Mouse (Mus musculus) embryo, embryonic 9.5 days (tissue): ENCODE measurements around the gene Sh3pxd2a.
A peak's percentile ranks its signal among the peaks of the same experiment; 100 is the strongest.

Experiments used
- DNase-seq: peaks from one replicate; pipeline ENCODE4 v3.0.0-alpha.2; 2017; ENCODE audit errors: extremely low spot score

Gene Sh3pxd2a

GRCm38 (mm10) chr19:47491853-47492252, 27.7 kb upstream of the Sh3pxd2a start:
- no peak for DNase-seq

DNA sequence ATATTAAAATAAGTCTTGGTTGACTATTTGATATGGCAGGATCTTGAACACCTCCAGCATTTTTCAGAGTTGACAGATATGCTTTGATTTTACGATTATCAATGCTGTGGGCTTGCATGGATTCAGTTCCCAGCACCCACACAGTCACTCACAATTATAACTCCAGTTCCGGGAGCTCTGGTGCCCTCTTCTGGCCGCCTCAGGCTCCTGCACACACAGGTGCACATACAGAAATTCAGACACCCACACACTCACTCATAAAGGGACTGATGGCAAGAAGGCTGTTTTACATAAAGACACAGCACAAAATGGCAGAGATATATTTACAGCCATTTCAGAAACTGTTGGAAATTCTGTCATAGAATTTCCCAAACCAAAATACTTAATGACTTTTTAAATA, 25.0 kb upstream of the Sh3pxd2a start:
- no peak for DNase-seq

DNA sequence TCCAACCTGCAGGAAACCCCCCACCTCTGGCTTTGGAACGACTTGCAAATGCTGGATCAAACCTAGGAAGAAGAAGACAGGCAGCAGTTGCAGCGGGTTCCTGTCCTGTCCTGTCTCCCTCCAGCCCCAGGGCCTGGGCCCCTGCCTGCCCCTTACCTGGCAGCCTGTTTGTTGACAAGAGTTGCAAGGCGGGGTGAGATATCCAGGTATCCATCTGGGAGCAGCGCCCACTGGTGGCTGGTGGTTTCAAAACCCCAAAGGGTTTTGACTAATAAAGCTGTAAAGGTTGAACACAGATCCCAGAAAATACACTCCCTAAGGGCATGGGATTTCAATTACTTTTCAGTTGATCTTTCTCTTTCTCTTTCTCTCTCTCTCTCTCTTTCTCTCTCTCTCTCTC, 24.0 kb upstream of the Sh3pxd2a start:
- peak; percentile 34 for DNase-seq

DNA sequence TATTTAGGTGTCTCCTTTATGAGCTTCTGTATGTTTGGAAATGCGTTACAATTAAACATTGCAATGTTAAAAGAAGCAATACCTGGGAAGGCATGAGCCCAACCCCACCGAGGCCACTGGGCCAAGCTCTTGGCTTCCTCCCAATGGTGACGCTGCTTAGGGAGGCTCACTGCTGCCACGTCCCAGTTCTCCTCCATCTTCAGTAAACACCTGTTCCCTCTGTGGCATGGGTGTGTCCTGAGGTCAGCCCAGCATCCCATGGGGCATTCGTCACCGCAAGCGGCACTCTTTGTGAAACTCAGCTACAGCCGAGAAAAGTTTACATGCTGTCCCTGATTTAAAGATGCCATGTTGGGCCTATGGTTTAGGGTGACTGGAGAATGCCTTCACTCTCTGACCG, 23.4 kb upstream of the Sh3pxd2a start:
- no peak for DNase-seq

DNA sequence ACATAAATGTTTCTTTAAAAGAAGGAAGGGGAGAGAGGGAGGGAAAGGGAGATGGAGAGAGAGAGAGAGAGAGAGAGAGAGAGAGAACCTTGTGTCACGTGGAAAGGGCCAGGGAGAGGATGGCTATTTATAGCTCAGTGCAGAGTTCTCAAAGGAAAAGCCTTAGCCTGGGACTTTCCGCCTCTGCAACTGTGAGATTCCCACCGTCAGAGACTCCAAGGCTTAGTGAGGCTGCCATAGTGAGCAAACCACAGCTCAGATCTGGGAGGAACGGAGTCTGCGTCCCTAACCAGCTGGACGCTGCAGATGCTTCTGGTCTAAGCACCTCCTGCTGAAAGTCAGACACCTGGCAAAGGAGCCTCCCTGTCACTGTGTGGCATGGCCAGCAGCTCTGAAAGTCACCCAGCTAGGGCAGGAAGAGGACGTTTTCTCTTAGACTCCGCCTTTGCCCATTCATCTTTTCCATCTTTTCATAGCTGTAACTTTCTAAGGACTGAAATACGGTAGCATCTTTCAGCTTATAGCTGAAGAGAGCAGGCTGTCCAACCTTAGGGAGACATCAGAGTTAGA, 21.9 kb upstream of the Sh3pxd2a start:
- no peak for DNase-seq

DNA sequence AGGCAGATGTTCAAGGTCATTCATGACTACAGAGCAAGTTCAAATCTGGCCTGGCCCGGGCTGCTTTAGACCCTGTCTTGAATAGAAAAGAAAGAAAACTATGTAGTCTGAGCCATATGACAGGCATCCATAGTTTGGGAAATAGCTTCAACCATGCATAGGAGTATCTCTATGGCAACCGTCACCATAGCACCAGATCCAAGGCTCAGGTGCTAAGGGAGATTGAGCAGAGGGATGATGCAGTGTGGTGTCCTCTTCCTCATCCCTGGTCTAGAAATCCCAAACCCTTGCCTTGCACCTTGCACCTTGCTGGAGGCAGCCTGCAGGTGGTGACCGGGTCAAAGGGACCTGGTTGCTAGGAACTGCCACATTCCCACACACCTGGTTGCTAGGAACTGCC, 19.9 kb upstream of the Sh3pxd2a start:
- no peak for DNase-seq

DNA sequence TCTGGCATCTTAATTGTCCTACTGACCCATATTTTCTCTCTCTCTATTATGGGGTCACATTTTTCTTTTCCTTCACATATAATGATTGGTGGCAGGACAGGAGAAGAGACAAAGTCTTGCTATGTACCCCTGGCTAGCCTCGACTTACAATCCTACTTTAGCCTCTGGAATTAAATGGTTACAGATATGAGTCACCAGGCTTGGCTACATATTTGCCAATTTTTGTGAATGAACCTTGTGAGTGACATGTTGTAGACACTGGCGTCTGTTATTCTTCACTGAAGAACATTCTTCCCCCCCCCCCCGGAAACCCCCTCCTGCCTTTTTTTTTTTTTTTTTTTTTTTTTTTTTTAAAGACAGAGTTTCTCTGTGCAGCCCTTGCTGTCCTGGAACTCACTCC, 19.1 kb upstream of the Sh3pxd2a start:
- no peak for DNase-seq

GRCm38 (mm10) chr19:47473453-47473852, 9.3 kb upstream of the Sh3pxd2a start:
- no peak for DNase-seq

DNA sequence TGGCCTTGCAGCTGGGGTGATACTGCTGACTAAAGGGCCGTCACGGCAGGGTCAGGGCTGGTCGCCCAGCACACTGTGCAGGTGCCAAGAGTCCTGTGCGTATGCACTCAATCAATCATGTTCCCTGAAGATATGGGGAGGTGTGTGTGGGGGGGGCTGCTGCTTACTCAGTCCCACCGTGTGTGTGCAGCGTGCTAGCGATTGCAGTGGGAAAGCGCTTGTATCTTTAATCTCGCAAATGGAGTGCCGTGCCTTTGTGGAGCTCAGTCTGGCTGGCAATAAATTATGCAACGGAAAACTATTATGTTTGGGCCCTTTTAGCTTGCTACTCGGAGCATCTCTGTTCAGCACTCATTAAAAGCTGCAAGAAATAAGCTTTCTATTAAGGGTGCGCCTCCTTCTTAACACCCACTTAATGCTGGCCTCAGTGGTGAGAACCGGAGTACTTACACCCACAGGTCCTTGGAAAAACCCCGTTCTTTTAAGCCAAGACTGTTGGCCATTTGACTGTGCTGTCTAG, 8.7 kb upstream of the Sh3pxd2a start:
- DNase-seq: no peak

GRCm38 (mm10) chr19:47471808-47472207, 7.6 kb upstream of the Sh3pxd2a start:
- DNase-seq: no peak

DNA sequence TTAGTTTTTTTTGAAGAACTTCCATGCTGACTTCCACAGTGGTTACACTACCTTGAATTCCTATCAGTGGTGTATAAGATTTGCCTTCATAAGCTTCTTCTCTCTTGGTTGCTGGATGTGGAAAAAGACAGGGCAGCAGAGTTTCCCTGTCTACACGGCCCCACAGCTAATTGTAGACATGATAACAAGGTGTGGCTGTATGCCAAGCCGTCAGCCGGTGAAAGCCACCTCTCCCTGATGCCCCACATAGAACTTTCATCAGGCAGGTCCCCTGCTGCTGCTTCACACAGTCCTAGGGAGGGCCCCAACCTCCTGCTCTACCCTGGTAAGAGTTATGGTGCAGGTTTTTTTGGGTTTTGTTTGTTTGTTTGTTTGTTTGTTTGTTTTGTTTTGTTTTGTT, 4.5 kb upstream of the Sh3pxd2a start:
- DNase-seq: no peak

DNA sequence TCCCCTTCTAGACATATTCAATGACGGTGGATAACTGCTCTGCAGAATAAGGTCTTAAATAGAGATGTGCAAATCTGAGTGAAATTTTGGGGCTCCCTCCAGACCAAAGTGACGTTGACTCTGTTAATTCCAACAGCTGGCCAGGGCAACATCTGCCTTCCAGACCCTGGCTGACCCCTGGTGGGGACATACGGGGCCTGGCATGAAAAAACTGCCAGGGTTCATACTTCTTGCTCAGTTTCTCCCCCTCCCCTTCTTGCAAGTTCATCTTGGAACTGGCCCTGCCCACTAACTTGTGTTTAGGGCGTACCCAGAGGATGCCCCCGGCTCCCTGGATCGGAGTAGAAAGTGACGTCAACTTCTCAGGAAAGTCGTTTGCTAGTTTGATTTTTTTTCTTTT, 2.6 kb upstream of the Sh3pxd2a start:
- DNase-seq: no peak

- no peak for DNase-seq
Observed at GRCm38 (mm10) chr19:47465467-47465866, 1.3 kb upstream of the Sh3pxd2a start.

- peak; percentile 84 for DNase-seq
Observed at GRCm38 (mm10) chr19:47463636-47464303, 431 bp downstream of the Sh3pxd2a start.

DNA sequence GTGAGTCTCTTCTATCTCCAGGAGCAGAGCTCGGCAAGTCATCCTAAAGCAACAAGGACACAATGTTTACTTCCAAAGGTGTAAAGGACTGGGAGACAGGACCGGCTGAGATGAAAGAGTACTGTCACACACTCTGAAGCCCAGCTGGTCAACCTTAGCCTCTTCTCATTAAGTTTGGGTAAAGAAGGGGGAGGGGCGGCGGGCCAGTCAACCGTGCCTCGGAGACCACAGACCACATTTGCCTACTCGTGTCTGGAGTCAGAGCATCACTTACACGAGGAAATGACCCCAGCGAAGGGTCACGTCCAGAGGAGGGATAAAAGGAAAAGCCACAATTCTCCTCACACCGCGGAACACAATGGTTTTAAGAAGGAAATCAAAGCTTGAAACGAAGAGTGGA, 995 bp downstream of the Sh3pxd2a start:
- DNase-seq: peak; percentile 73

- DNase-seq: no peak
Observed at GRCm38 (mm10) chr19:47462725-47463124, 1.5 kb downstream of the Sh3pxd2a start.

GRCm38 (mm10) chr19:47461838-47462237, 2.4 kb downstream of the Sh3pxd2a start:
- no peak for DNase-seq

- DNase-seq: no peak
Observed at GRCm38 (mm10) chr19:47461386-47461785, 2.8 kb downstream of the Sh3pxd2a start.

- no peak for DNase-seq
Observed at GRCm38 (mm10) chr19:47460120-47460960, 3.9 kb downstream of the Sh3pxd2a start.

- DNase-seq: no peak
Observed at GRCm38 (mm10) chr19:47459214-47459613, 5.0 kb downstream of the Sh3pxd2a start.

GRCm38 (mm10) chr19:47458504-47459161, 5.6 kb downstream of the Sh3pxd2a start:
- no peak for DNase-seq
